Mouse (Mus musculus) spleen, adult 2 months (tissue): ENCODE data around the gene Kcnk4. TPM values are rescaled to one million over a fixed set of nuclear protein-coding genes. Genes with fewer than 3 reads are reported as not detected.

Source experiments
- DNase-seq, 2 experiments: peaks; one replicate each; pipeline versions ENCODE4 v3.0.0 to v3.0.0-alpha.2; 2012 to 2021; ENCODE audit warnings: low spot score in 2 of 2, low read depth in 1 of 2
- H3K27ac ChIP-seq: fragments of 200-500 bp; 2 replicates; pipeline ENCODE4 v1.5.1; 2012; ENCODE audit warnings: low read length, inconsistent platforms; ENCODE audit not compliant: insufficient read depth
- H3K27me3 ChIP-seq: fragments of 200-500 bp; 2 replicates; pipeline ENCODE4 v1.6.1; 2012; ENCODE audit warnings: mild to moderate bottlenecking, moderate library complexity, low read length, inconsistent platforms; ENCODE audit not compliant: control insufficient read depth, insufficient read depth
- H3K36me3 ChIP-seq: fragments of 200-500 bp; 2 replicates; pipeline ENCODE4 v1.6.1; 2012; ENCODE audit warnings: mild to moderate bottlenecking, low read length, inconsistent platforms; ENCODE audit not compliant: control insufficient read depth, insufficient read depth
- H3K4me1 ChIP-seq: fragments of 200-500 bp; 2 replicates; pipeline ENCODE4 v1.6.1; 2011; ENCODE audit warnings: inconsistent platforms; ENCODE audit not compliant: control insufficient read depth, insufficient read depth, insufficient read length
- H3K4me3 ChIP-seq: fragments of 200-500 bp; 2 replicates; pipeline ENCODE4 v1.5.1; 2011; ENCODE audit warnings: mild to moderate bottlenecking, inconsistent platforms; ENCODE audit not compliant: insufficient read depth, insufficient read length; ENCODE audit errors: extremely low read depth
- CTCF ChIP-seq: fragments of 200-500 bp; IDR thresholded peaks from 2 replicates; pipeline ENCODE4 v1.5.1; 2011; ENCODE audit warnings: mild to moderate bottlenecking, inconsistent platforms; ENCODE audit not compliant: insufficient read depth, insufficient read length, insufficient replicate concordance; ENCODE audit errors: extremely low read depth
- POLR2A ChIP-seq: fragments of 200-500 bp; IDR thresholded peaks from 2 replicates; pipeline ENCODE4 v1.6.1; 2011; ENCODE audit warnings: low read depth, low read length, inconsistent platforms
- WGBS: fragments of 180-500 bp; shearing (Covaris S2); methylation state at CpG from one replicate; pipeline ENCODE4 v1.1.7; 2018; 5-methylcytosine and 5-hydroxymethylcytosine counted together
- polyA plus RNA-seq: library from polyadenylated mRNA; depleted of rRNA; stranded (reverse); fragments of >200 nt; gene quantifications from 2 replicates; pipeline ENCODE4 v1.2.3, GENCODE M21; 2012

Gene Kcnk4
- polyA plus RNA-seq, 1 experiment, result 0.11 TPM

- Histone ChIP-seq H3K4me1 (peaks cover 11% of the 10 kb centered on the region; the same call in 1 of the 2 replicates), H3K27ac (no peak overlapping the region), H3K36me3 (peaks cover 7% of the 10 kb centered on the region), H3K27me3 (no peaks in the 10 kb centered on the region), H3K4me3 (no peak overlapping the region)
- WGBS, result 80% methylated on average over 10 of the region's 10 CpGs
- TF ChIP-seq CTCF (no peak), POLR2A (no peak)
- no peak for DNase-seq
Observed at GRCm38 (mm10) chr19:6956461-6956860, 22.1 kb upstream of the Kcnk4 start.

- WGBS, result 85% methylated on average over 7 of the region's 7 CpGs
- Histone ChIP-seq H3K4me3 (no peak overlapping the region), H3K27ac (no peak overlapping the region), H3K27me3 (no peaks in the 10 kb centered on the region), H3K36me3 (peaks cover 7% of the 10 kb centered on the region), H3K4me1 (peaks cover 11% of the 10 kb centered on the region; the same call in 1 of the 2 replicates)
- no peak for DNase-seq
- TF ChIP-seq CTCF (no peak), POLR2A (no peak)
Observed at GRCm38 (mm10) chr19:6955424-6955823, 21.1 kb upstream of the Kcnk4 start.

GRCm38 (mm10) chr19:6954046-6954445, 19.7 kb upstream of the Kcnk4 start:
- Histone ChIP-seq H3K27me3 (no peaks in the 10 kb centered on the region), H3K36me3 (peaks cover 5% of the 10 kb centered on the region), H3K27ac (no peak overlapping the region), H3K4me3 (no peak overlapping the region), H3K4me1 (peaks cover 11% of the 10 kb centered on the region; the same call in 1 of the 2 replicates)
- DNase-seq, result peak in 1 of 2 experiments; percentile 29
- no peak for TF ChIP-seq POLR2A
- TF ChIP-seq CTCF, result no peak
- 69% methylated on average over 9 of the region's 9 CpGs for WGBS

- peaks cover 3% of the 10 kb centered on the region; the same call in 1 of the 2 replicates for H3K36me3 ChIP-seq
- no peak for DNase-seq
- H3K27ac ChIP-seq, result peak overlapping the region; percentile 77
- no peak for TF ChIP-seq CTCF
- TF ChIP-seq POLR2A, result no peak
- peaks cover 11% of the 10 kb centered on the region; the same call in 1 of the 2 replicates for H3K4me1 ChIP-seq
- WGBS, result 26% methylated on average over 3 of the region's 3 CpGs
- peak overlapping the region; percentile 86; the same call in 1 of the 2 replicates for H3K4me3 ChIP-seq
- no peaks in the 10 kb centered on the region for H3K27me3 ChIP-seq
Observed at GRCm38 (mm10) chr19:6952712-6953037, 18.4 kb upstream of the Kcnk4 start.

- Histone ChIP-seq H3K4me3 (peak overlapping the region; percentile 86), H3K27ac (peak overlapping the region; percentile 77), H3K27me3 (no peaks in the 10 kb centered on the region), H3K36me3 (peaks cover 3% of the 10 kb centered on the region; the same call in 1 of the 2 replicates), H3K4me1 (peaks cover 11% of the 10 kb centered on the region; the same call in 1 of the 2 replicates)
- WGBS, result 7% methylated on average over 31 of the region's 31 CpGs
- peak in 1 of 2 experiments; percentile 46 for DNase-seq
- TF ChIP-seq CTCF, result no peak
- TF ChIP-seq POLR2A, result no peak
Observed at GRCm38 (mm10) chr19:6951994-6952711, 17.8 kb upstream of the Kcnk4 start.

- H3K36me3 ChIP-seq, result peaks cover 3% of the 10 kb centered on the region; the same call in 1 of the 2 replicates
- H3K27ac ChIP-seq, result peak overlapping the region; percentile 77
- peaks cover 11% of the 10 kb centered on the region; the same call in 1 of the 2 replicates for H3K4me1 ChIP-seq
- TF ChIP-seq POLR2A, result peak; percentile 16; the same call in 1 of the 2 replicates
- no peak for TF ChIP-seq CTCF
- H3K27me3 ChIP-seq, result no peaks in the 10 kb centered on the region
- peak overlapping the region; percentile 86 for H3K4me3 ChIP-seq
- DNase-seq, result peak in 1 of 2 experiments; percentile 77
- under 1% methylated on average over 35 of the region's 35 CpGs for WGBS
Observed at GRCm38 (mm10) chr19:6951381-6951968, 17.2 kb upstream of the Kcnk4 start.
